Mouse (Mus musculus): ENCODE measurements around the gene Lrrc15. TPM values are rescaled to one million over a fixed set of nuclear protein-coding genes. Genes with fewer than 3 reads are reported as not detected.

Lrrc15 gene
- polyA plus RNA-seq (2014; fragmentation: Illumina TruSeq; extraction: RNeasy Lipid Tissue Mini Kit (QIAGEN cat#74804); ENCODE audit: low read depth, low replicate concordance): not detected

DNA sequence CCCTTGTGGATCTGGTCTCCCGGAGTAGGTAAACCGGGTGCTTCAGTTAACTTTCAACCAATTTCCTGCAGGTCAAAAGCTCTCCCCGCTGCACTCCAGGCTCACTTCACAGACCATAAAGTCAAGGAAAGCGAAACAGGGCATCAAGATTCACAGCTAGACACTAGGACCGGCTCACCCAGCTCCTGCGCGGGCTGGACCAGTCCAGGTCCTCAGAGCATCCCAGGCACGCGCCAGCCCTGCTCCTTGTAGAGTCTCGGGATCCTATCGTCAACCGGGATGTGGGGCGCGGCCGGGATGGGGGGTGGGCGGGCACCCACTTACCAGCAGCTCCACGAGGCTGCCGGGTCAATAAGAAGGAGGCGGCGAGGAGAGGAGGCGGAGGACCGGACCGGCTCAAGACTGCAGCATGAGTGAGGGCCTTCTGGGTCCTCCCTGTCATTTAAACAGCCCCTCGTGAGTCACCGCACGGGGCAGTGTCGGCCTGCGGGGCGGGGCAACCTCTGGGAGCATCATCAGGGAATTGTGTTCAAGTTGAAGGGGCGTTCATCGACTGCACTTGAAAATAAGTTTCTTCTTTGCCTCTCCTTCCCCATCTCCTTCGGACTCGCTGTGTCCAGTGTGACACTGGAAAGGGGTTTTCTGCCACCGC lies at the start of gene Lrrc15:
Gene Lrrc15, minus strand, starts transcription at position 413 of the 652 bp plus-strand sequence.

GRCm38 (mm10) chr16:30310647-30311046 lies 27.6 kb upstream of the Lrrc15 start, which contains the start of gene Gp5:
Gene Gp5 (minus strand): TSS chr16:30310779.

GRCm38 (mm10) chr16:30267359-30267758 lies 15.7 kb downstream of the Lrrc15 start, which contains the start of gene Cpn2:
Gene Cpn2 (minus strand): TSS chr16:30267499.

Other genes starting within 250 kb of the Lrrc15 start
- gene Hes1, start 218.9 kb downstream of the Lrrc15 start, polyA plus RNA-seq (2014; fragmentation: Illumina TruSeq; extraction: RNeasy Lipid Tissue Mini Kit (QIAGEN cat#74804); ENCODE audit: low read depth, low replicate concordance): 34.5 TPM
- gene Cpn2, start 15.8 kb downstream of the Lrrc15 start, polyA plus RNA-seq (2014; fragmentation: Illumina TruSeq; extraction: RNeasy Lipid Tissue Mini Kit (QIAGEN cat#74804); ENCODE audit: low read depth, low replicate concordance): 0.41 TPM
- not detected for gene Gp5, start 27.5 kb upstream of the Lrrc15 start, polyA plus RNA-seq (2014; fragmentation: Illumina TruSeq; extraction: RNeasy Lipid Tissue Mini Kit (QIAGEN cat#74804); ENCODE audit: low read depth, low replicate concordance)
- gene Atp13a3, start 122.7 kb upstream of the Lrrc15 start, polyA plus RNA-seq (2014; fragmentation: Illumina TruSeq; extraction: RNeasy Lipid Tissue Mini Kit (QIAGEN cat#74804); ENCODE audit: low read depth, low replicate concordance): 143 TPM